Mouse (Mus musculus) frontal cortex, postnatal 25 days (tissue): Measurements from ENCODE around the gene Gpc3.
"Not testable (repeated sequence)": the region's sequence is repeated elsewhere in the genome, so short reads cannot be mapped to it uniquely, and the experiment has no call there.

Source experiments
- DNase-seq, 2 experiments: peaks; one replicate each; pipeline ENCODE4 v3.0.0; 2022; ENCODE audit warnings: low spot score in 2 of 2

The Gpc3 gene

GRCm38 (mm10) chrX:52412936-52413335 is 200.8 kb downstream of the Gpc3 start:
- DNase-seq: no peak

GRCm38 (mm10) chrX:52401188-52401587 is 212.6 kb downstream of the Gpc3 start:
- no peak for DNase-seq

- no peak for DNase-seq
Observed at GRCm38 (mm10) chrX:52375129-52375528, 238.6 kb downstream of the Gpc3 start.

- no peak for DNase-seq
Observed at GRCm38 (mm10) chrX:52374209-52374608, 239.5 kb downstream of the Gpc3 start.

- no peak for DNase-seq
Observed at GRCm38 (mm10) chrX:52372436-52372835, 241.3 kb downstream of the Gpc3 start.

- DNase-seq: no peak
Observed at GRCm38 (mm10) chrX:52369938-52370758, 243.6 kb downstream of the Gpc3 start.

GRCm38 (mm10) chrX:52369304-52369937 is 244.3 kb downstream of the Gpc3 start:
- no peak for DNase-seq

GRCm38 (mm10) chrX:52366826-52367225 is 246.9 kb downstream of the Gpc3 start:
- no peak for DNase-seq

- DNase-seq: no peak
Observed at GRCm38 (mm10) chrX:52365790-52366189, 248.0 kb downstream of the Gpc3 start.

GRCm38 (mm10) chrX:52362241-52363011 is 251.3 kb downstream of the Gpc3 start:
- no peak for DNase-seq

GRCm38 (mm10) chrX:52352981-52353380 is 260.8 kb downstream of the Gpc3 start:
- no peak for DNase-seq

GRCm38 (mm10) chrX:52350631-52351030 is 263.1 kb downstream of the Gpc3 start:
- not testable (repeated sequence) for DNase-seq

GRCm38 (mm10) chrX:52348773-52349172 is 265.0 kb downstream of the Gpc3 start:
- no peak for DNase-seq

GRCm38 (mm10) chrX:52344018-52344417 is 269.7 kb downstream of the Gpc3 start:
- no peak for DNase-seq

GRCm38 (mm10) chrX:52340251-52340650 is 273.5 kb downstream of the Gpc3 start:
- DNase-seq: no peak

- DNase-seq: no peak
Observed at GRCm38 (mm10) chrX:52321791-52322190, 292.0 kb downstream of the Gpc3 start.

GRCm38 (mm10) chrX:52320653-52321052 is 293.1 kb downstream of the Gpc3 start:
- no peak for DNase-seq

GRCm38 (mm10) chrX:52310976-52311375 is 302.8 kb downstream of the Gpc3 start:
- DNase-seq: no peak

GRCm38 (mm10) chrX:52305226-52305625 is 308.5 kb downstream of the Gpc3 start:
- DNase-seq: no peak

GRCm38 (mm10) chrX:52288792-52289191 is 325.0 kb downstream of the Gpc3 start:
- no peak for DNase-seq

GRCm38 (mm10) chrX:52287944-52288343 is 325.8 kb downstream of the Gpc3 start:
- no peak for DNase-seq

- DNase-seq: no peak
Observed at GRCm38 (mm10) chrX:52282070-52282469, 331.7 kb downstream of the Gpc3 start.
